Comparison of ENCODE assay signal across 17 mouse cellular contexts in genomic region chr5:64295621-64296020, GRCm38 (mm10).
DNase-seq lines count a peak whose midpoint lies in the region; TF ChIP-seq lines count a peak whose summit lies in the region.
"Had no signal": no experiment of that assay in that cellular context is flagged by ENCODE, and none has a peak within 500 bp of the region (broad histone marks: within the 10 kb centered on the region; RNA-seq: fewer than 3 reads in every experiment).

No protein-coding gene starts in this region.

- intact Hi-C loops in gastrocnemius, adult 2 months (cut with DNase I), result loop anchor here (10.0 kb wide), 2 partner anchors 209 to 569 kb away; no protein-coding TSS in a partner anchor

- no peak for DNase-seq in gastrocnemius, adult 2 months
- no peak for DNase-seq in gastrocnemius, adult 18-20 months (ENCODE audit: low spot score)
- DNase-seq in thymus, postnatal 0 days (ENCODE audit: low spot score), result peak; percentile 19
- no peak for DNase-seq in thymus, postnatal 14 days
- no peak for DNase-seq in cerebellum, postnatal 4 days (ENCODE audit: low spot score in 2 of 2)
- no peak for DNase-seq in natural killer cell, adult 2 months (ENCODE audit: low spot score in 2 of 2)
- no peak for DNase-seq in thymus, postnatal 4 days
- DNase-seq: adrenal gland, postnatal 14 days; cerebellum, adult 8-10 months; cerebellum, postnatal 14 days; gastrocnemius, postnatal 10 days; kidney, adult 2 months had no signal

- H3K4me3 ChIP-seq in gastrocnemius, adult 2 months, result no peak overlapping the region
- no peak overlapping the region for H3K4me3 ChIP-seq in brown adipose tissue, adult 24 weeks (ENCODE audit: insufficient read depth, low read depth, low read length)
- H3K4me3 ChIP-seq: embryonic facial prominence, embryonic 13.5 days; forebrain, embryonic 13.5 days; hindbrain, embryonic 12.5 days; intestine, embryonic 15.5 days had no signal

- H3K4me1 ChIP-seq in brown adipose tissue, adult 24 weeks (ENCODE audit: control insufficient read depth, insufficient read depth, insufficient read length, low read length), result peaks cover 30% of the 10 kb centered on the region

- TF ChIP-seq CTCF in gastrocnemius, adult 2 months (IDR thresholded peaks at IDR 0.05), result no peak

- peak overlapping the region; percentile 70; the same call in 1 of the 2 replicates for H3K27ac ChIP-seq in gastrocnemius, adult 2 months
- H3K27ac ChIP-seq in brown adipose tissue, adult 24 weeks (replicated peaks; ENCODE audit: low read depth, low read length), result peak overlapping the region; percentile 45
- H3K27ac ChIP-seq: embryonic facial prominence, embryonic 13.5 days; forebrain, embryonic 13.5 days; hindbrain, embryonic 12.5 days; intestine, embryonic 15.5 days had no signal
